Mouse (Mus musculus): ENCODE results near the gene Adcy9. TPM values are rescaled to one million over a fixed set of nuclear protein-coding genes. Genes with fewer than 3 reads are reported as not detected.

Gene Adcy9
- total RNA-seq, 1 experiment from 2014 or later: 2.6 TPM

DNA sequence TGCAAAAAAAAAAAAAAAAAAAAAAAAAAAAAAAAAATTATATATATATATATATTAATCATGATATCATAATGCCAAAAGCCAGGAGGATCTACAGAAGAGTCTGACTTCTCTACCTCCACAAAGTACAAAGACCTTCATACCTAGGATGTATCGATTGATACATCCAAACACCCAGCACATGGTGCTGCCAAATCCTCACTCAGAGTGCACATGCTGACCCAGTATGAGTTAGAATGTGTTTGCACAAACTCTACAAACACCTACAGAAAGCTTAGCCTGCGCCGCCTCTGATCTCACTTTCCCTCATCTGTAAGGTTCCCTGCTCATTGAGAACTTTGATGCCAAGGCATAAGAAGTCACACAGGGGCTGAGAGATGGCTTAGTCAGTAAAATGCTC, 2.7 kb upstream of the Adcy9 start:
- no peak for ATAC-seq (ENCODE audit: extremely low read depth, insufficient number of reproducible peaks, low FRiP score, poor library complexity, severe bottlenecking)

DNA sequence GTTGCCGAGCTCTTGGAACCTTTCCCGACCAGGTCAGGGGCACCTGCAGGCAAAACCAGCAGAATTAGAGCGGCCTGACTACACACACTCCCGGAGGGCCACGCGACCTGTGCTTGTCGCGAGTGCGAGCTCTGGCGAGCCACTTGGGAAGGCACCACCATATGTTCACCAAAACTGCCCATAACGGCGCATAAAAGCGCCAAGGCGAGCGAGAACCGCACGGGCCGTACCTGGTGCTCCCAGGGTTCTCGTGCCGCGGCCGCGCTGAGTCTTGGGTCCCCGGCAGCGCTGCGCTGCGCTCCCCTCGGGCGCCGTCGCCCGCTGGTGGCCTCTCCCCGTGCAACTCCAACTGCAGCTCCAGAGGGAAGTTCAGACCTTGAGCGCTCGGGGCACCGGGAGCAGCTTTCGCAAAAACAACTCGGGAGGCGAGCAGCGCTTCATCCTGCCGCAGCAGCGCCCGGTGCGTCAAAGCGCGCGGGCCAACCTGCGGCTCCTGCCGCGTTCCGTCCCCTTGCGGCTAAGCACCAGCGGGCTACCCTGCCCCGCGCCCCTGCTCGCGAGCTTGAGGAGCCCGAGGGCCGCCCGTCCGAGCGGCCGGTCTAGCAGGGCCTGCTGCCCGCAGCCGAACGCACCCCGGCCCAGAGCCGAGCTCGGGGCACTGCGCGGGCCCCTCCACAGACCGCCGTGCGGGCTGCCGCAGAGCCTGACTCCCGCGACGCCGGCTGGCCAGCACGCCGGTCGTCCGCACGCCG, 576 bp downstream of the Adcy9 start:
- ATAC-seq (ENCODE audit: extremely low read depth, insufficient number of reproducible peaks, low FRiP score, poor library complexity, severe bottlenecking): no peak

DNA sequence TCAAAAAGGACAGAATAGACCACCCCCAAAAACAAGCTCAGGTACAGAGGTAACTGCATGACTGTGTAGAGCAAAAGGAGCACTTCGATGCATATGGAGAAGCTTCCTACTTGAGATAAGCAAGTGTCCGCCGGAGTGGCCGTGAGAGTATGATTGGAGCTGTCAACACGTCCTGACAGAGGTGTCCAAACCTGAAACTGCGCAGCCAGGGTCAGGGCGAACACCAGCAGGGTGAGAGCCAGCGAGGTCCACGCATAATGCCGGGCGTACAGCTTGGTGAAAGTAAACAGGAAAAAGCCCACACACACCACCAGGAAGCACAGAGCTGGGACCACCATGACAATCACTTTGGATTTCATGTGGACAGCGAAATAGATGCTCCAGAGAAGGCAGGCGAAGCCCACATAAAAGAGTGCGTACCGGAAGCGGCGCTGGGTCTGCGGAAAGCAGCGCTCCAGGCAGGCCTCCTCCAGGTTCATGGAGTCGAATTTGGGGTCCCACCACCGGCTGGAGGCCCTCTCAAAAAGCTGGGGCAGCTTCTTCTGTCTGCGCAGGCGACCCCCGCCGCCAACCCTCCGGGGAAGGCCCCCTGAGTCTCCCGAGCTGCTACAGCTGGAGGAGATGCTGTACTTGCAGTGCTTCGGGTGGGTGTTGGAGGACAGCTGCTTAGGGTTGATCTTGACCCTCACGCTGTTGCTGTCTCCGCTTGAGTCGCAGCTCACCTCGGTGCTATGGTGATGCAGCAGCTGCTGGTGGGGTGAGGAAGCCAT, 1.3 kb downstream of the Adcy9 start:
- ATAC-seq (ENCODE audit: extremely low read depth, insufficient number of reproducible peaks, low FRiP score, poor library complexity, severe bottlenecking): no peak

DNA sequence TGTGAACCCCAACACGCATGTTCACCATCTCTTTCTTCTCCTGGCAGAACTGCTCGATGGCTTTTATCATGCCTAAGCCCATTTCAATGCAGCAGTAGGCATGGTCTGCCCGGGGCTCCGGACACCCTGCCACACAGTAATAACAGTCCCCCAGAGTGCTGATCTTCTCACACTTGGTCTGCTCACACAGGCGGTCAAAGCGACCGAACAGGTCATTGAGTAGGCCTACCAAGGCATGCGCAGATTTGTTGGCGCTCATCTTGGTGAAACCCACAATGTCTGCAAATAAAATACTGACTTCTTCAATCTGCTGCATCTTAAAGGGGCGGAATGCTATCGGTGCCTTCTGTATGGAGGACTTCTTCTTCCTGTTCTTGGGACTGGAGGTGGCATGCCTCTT, 2.2 kb downstream of the Adcy9 start:
- ATAC-seq (ENCODE audit: extremely low read depth, insufficient number of reproducible peaks, low FRiP score, poor library complexity, severe bottlenecking): no peak

DNA sequence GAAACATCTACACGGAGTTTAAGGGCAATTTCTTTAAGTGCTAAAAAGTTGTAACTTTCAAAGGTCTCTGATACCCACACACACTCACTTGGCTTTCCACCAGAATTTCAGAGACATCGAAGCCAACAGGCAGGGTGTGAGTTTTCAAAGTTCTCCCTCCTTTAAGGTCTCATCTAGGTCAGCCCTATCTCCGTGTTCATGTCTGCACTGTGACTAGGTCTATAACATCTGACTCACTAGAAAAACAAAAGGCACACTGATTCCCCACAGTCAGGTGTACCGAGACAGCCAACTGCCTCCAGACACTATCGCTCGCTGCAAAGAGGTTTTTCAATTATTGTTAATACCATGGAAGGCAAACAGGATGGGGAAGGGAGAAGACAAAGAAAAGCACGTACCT, 2.8 kb downstream of the Adcy9 start:
- no peak for ATAC-seq (ENCODE audit: extremely low read depth, insufficient number of reproducible peaks, low FRiP score, poor library complexity, severe bottlenecking)

DNA sequence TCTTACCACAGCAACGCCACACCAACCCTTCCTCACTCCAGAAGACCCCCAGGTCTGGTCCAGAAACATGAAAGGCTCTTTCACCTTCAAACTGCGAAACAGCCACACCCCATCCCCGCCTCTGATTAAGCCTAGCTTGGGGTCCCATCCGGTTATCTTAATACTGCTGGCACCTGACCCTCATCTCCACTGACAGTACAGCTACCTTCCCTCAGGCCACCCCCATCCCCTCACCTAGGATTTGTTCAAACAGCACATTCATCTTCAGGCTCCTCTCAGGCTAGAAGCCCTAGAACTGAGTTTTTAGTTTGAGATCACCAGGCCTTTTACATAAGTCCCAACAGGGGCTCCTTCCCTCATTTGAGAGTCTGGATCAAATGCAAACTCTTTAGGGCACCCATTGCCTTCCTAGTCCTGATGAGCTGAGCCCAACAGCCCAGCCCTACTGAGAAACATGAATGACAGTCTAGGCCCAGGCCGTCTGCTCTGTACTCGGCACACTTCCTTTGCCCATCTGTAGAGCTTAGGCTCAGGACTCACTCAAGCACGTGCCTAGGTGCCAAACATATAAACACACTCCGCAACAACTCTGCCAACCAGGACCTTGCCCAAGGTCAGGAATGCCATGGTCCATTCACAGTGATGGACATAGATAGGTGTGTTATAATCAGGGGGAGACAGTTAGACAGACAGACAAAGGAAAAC, 5.3 kb downstream of the Adcy9 start:
- ATAC-seq (ENCODE audit: extremely low read depth, insufficient number of reproducible peaks, low FRiP score, poor library complexity, severe bottlenecking): no peak

DNA sequence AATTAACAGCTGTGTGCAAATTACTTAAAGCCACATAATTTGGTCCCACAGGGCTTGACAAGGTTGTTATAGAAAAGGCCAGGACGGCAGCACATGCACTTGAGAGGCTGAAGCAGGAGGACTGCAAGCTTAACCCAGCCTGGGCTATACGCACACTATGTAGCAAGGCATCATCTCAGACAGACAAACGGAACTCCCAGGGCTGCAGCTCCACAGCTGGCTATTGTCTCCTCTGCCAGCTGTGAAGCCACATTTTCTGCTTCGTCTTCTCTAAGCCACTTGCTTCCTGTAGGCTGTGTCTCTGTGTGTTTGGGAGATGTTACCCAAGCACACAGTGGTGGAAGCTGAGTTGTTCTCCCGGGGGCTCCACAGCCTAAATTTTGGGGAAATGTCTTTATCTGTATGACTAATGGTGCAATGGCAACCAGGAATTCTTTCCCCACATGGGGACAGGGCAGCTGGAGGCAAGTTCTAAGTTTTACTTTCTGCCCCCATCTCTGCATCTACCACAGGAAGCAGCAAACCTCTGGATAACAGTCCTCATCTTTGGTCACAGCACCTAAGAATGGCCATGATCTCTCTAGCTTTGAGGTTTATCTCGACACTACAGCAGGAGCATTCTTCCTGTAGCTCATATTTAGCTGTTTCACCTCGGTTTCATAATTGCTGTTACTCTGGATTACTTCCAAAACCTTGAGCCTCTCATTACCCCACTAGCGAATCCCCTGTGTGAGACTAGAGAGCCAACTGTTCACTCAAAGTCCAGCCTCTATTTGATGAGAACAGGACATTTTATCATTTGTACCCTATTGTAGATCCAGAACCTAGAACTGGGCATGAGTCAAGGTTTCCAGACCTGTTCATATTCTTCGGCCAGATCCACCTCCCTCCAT, 6.1 kb downstream of the Adcy9 start:
- ATAC-seq (ENCODE audit: extremely low read depth, insufficient number of reproducible peaks, low FRiP score, poor library complexity, severe bottlenecking): no peak

DNA sequence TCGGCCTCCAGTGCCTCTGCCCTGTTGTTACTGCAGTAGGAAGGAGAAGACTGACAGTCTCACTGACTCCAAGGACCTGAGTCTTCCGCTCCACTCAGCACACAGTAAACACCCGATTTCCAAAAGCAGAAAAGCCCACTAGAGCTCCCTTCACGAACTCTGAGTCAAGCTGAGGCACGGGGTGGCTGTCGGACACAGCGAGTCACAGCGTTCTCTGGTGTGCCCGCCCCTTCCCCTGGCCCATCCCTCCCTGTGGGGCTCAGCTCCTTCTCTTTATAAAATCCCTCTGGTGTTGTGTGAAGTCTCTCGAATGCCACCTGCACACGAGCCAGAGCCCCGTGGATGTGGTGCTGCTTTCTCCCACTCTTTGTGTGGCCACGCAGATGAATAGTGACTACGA, 7.0 kb downstream of the Adcy9 start:
- ATAC-seq (ENCODE audit: extremely low read depth, insufficient number of reproducible peaks, low FRiP score, poor library complexity, severe bottlenecking): no peak

DNA sequence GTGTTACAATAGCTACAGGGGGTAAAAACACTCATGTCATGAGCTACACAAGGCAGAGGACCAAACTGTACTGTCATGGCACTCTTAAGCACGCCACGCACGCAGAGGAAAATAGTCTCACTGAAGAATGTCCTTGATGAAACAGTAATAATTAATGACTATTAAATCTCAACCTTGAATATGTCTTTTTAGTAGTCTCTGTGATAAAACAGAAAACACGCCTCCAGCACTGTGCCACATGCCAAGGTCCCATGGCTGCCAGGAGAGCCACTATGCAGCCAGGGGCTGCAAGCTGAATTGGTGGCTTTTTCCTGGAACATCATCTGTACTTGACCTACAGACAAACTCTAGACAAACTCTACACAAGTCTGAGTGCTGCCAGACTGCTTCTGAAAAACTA, 8.0 kb downstream of the Adcy9 start:
- no peak for ATAC-seq (ENCODE audit: extremely low read depth, insufficient number of reproducible peaks, low FRiP score, poor library complexity, severe bottlenecking)

DNA sequence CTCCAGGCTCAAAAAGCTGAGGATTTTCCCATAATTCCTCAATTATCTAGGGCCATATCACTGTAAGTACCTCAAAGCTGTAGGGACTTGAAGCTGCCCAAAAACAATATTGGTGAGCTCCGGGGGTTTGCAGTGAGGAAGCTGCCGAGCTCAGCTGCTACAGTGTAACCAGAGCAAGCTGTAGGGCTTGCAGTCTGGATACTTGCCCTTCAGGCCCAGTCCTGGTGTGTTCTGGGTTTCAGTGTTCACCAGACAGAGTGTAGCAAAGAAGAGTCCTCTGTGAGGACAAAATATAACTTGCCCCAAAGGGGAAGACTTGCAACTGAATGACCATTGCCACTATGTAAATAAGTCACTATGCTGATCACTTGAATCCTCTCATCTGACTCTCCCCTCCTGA, 9.0 kb downstream of the Adcy9 start:
- ATAC-seq (ENCODE audit: extremely low read depth, insufficient number of reproducible peaks, low FRiP score, poor library complexity, severe bottlenecking): no peak

DNA sequence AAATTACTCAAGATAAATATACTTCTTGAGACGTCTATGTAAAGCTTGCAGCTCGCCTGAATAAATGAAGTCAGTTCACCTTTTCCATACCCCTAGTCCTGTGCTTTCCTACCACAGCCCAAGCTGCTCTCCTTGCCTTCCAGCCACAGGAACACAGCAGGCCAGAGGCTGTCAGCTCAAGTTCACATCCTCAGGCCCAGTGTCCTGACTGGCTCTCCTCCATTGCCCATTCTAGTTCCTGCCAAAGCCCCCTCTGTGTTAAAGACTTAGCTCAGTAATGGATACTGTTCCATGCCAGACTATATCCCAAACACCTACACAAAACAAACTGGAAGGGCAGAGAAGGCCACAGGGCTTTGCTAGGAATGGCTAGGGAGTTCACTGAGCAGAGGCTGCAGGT, 12.8 kb downstream of the Adcy9 start:
- ATAC-seq (ENCODE audit: extremely low read depth, insufficient number of reproducible peaks, low FRiP score, poor library complexity, severe bottlenecking): no peak

DNA sequence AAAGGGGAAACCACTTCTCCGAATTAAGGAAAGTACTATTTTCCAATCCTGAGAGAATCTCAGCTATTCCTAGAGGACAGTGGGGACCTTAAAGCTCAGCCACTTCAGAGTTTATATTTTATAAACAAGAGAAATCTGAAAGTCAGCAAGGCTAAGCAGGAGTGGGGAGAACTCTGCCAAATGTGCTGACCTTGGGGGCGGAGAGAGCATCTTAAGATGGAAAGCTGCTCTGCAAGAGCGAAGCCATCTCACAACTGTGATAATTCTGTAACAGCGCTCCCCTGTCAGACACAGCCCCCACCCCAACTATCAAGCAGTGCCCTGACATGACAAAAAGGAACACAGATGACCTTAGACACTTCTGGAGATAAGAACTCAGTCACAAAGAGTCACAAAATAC, 13.6 kb downstream of the Adcy9 start:
- ATAC-seq (ENCODE audit: extremely low read depth, insufficient number of reproducible peaks, low FRiP score, poor library complexity, severe bottlenecking): no peak

DNA sequence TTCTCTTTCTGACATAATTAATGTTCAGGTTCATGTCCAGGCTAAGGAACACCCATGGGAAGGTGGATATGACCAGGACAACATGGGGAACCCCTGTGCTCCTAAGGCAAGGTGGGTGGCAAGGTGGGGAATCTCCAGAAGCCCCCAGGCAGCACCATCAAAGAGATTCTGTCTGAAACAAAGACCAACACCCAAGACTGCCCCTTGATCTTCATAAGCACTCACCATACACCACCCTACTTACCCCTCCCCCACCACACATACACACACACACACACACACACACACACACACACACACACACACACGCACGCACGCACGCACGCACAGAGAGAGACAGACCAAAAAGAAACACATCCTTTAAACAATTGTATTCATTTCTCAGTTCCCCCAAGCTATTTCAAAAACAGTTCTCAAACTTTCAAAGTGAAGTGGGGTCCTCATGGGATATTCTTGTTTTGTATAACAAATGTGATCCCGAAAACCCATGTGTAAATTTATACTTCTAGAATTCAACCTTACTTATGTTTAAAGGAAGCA, 14.2 kb downstream of the Adcy9 start:
- ATAC-seq (ENCODE audit: extremely low read depth, insufficient number of reproducible peaks, low FRiP score, poor library complexity, severe bottlenecking): no peak

DNA sequence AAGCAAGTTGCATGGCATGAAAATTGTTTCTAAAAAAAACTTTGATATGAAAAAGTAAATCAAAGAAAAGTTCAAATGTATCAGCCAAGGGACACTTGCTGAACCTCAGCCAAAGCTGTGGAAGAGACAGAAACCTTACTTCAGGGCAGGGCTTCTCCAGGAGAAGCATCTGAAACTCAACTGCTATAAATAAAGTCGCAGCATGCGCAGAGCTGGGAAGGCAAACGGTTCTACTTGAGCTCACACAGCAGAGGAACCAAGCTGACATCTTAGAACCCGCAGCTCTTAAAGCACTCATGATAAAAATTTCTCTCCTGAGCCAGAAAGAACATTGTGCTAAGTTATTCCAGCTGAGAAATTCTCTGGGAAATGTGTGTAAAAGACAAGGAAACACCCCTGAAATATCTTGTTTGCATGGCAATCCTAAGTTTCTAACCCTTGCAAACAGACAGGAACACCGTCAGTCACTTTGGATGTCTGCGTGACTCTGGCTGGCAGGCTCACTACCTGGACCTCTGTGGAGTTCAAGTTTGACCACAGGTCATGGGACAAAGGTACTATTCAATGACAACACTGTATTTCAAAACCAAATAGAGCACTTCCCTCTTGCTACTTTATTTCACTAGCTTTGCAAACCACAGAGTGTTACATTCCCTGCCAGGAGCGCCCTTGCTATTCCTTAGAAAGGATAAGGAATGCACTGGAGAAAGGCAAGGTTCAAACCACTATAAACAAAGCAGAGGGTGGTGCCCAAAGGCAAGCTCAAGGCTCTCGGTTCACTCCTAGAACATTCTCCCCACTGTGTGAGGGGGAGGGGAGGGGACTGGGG, 15.2 kb downstream of the Adcy9 start:
- ATAC-seq (ENCODE audit: extremely low read depth, insufficient number of reproducible peaks, low FRiP score, poor library complexity, severe bottlenecking): no peak

DNA sequence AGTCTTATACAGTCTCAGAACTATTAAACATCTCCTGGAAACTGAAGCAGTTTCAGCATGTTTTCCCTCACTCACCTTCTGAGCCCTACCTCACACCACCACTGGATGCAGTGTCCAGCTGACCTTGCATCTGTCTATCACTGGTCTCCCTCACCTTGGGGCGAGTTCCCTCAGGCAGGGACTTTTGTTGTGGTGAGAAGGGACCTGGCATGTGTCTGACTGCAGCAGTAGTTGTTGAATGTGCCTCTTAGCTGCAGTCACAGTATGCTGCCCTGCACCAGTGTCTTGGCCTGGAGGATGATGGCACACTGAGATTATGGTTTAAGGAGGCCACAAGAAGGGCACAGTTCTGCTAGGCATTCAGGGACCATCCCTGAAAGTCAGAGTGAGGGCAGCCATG, 19.2 kb downstream of the Adcy9 start:
- no peak for ATAC-seq (ENCODE audit: extremely low read depth, insufficient number of reproducible peaks, low FRiP score, poor library complexity, severe bottlenecking)

DNA sequence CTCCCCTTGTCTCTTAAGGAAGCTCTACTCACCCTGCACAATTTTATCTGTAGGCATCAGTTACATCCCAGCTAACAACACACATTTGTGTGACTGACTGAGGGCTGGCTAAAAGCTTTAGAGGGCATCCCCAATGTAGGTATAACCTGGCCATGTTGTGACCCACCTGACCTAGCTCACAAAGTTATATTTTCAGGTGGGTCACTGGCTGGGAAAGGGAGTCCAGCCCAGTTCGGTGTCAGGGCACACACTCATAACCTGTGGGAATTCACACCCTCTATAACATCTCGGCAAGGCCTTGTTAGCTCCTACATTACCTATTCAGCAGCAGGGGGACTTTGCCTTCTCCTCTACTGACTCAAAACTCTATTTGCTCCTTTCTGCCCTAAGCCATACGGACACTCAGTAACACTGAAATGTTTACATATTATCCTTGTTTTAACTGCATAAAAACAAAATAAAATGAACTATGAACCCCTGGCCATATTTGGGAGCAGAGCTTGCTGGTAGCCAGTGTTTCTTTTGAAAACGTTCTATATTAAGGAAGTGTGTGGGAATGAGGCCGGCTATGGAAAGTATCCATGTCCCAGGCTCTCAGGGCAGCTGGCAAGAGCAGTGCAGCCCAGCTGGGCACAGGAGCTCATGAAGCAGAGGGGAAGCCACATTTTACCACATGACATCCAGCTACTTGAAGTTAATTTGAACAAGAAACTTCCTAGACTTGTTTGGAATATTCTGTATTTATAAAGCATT, 20.7 kb downstream of the Adcy9 start:
- no peak for ATAC-seq (ENCODE audit: extremely low read depth, insufficient number of reproducible peaks, low FRiP score, poor library complexity, severe bottlenecking)

DNA sequence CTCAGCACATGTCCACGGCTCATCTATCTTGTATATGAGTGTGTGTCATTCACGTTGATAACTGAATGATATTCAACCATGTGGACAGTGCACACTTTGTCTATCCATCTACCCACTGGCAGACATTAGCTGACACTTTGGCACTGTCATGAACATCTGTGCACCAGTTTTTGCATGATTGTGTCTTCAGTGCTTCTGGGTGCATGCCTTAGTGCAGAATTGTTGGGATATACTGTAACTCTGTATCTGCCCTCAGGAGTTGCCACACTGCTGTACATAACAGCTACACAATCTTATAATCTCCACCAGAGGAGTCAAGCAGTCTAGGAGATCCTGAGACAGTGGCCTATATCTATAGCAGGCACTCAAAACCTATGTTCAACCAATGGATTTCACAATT, 21.5 kb downstream of the Adcy9 start:
- no peak for ATAC-seq (ENCODE audit: extremely low read depth, insufficient number of reproducible peaks, low FRiP score, poor library complexity, severe bottlenecking)

All from neutrophil, adult 5-6 weeks (primary cell).